Mouse (Mus musculus) cerebellum, adult (tissue): ENCODE measurements at regions not wholly inside any gene's neighbourhood (a gene's known extent, or its start where the extent isn't known, plus 50 kb on each side); places are given as distances from the start of the nearest gene placed in this dataset.
"Not testable (repeated sequence)": the region's sequence is repeated elsewhere in the genome, so short reads cannot be mapped to it uniquely, and the experiment has no call there.

ENCODE experiments used
- ATAC-seq: cut with Nextera tagmentation; 2 replicates; pipeline ENCODE4 v1.9.2; 2017; ENCODE audit warnings: mild to moderate bottlenecking, moderate library complexity, mixed read lengths; ENCODE audit not compliant: insufficient number of reproducible peaks, low FRiP score, low TSS enrichment

DNA sequence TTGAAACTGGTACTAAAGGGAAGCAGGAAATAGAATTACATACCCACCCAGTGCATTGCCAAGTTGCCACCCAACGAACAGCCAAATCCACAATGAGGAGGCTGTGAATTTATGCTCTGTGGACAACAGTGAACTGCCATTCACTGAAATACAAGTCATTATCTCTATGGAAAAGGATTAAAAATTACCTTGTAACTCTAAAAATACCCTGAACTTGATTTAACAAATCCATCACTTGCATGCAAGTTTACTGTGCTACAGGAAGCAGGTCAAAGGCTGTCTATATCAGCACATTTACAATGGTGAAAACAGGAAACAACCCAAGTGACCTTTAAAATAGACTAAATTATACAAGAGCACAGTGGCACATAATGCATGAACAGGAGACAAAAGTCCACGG, 202.2 kb upstream of the Sema6d start:
- no peak for ATAC-seq

DNA sequence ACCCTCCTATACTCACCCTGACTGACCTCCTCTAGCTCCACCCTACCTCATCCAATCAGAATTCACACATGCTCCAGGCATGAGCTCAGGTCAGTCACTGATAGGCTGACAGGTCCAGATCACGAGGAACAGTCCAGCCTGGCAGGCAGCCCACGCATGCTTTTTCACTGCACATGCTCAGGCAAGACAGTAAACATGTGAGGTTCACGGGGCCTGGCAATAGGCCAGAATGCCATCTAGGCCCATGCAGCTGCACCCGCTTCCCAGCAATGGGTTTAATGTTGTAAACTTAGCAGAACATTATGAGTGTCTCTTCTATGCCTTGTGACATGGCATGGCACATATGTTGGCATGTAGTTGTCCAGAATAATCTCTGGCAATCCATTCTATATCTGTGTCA, 177.8 kb upstream of the Sema6d start:
- ATAC-seq, result not testable (repeated sequence)

GRCm38 (mm10) chr2:123914021-123914420, 175.7 kb upstream of the Sema6d start:
- ATAC-seq, result no peak

- ATAC-seq, result no peak
Observed at GRCm38 (mm10) chr2:123920418-123920817, 169.4 kb upstream of the Sema6d start.

GRCm38 (mm10) chr2:123928066-123928465, 161.7 kb upstream of the Sema6d start:
- ATAC-seq, result no peak

- peak; percentile 80 for ATAC-seq
Observed at GRCm38 (mm10) chr2:123936896-123937295, 152.9 kb upstream of the Sema6d start.

DNA sequence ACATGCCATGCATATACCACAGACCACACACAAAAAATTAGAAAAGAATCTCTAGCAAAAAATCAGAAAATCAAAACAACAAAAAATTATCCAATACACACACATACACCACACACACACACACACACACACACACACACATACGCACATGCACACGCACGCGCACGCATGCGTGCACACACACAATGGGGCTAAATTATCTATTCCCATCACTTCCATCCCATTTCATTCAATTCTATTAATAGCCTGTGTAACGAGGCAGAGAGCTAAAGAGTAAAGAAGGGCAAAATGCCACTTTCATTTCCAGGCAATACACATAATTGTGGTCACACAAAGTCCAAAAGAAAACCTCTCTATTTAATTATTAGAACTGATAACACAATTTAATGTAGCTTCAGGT, 126.2 kb upstream of the Sema6d start:
- no peak for ATAC-seq

- ATAC-seq, result no peak
Observed at GRCm38 (mm10) chr2:124003507-124003906, 86.3 kb upstream of the Sema6d start.

DNA sequence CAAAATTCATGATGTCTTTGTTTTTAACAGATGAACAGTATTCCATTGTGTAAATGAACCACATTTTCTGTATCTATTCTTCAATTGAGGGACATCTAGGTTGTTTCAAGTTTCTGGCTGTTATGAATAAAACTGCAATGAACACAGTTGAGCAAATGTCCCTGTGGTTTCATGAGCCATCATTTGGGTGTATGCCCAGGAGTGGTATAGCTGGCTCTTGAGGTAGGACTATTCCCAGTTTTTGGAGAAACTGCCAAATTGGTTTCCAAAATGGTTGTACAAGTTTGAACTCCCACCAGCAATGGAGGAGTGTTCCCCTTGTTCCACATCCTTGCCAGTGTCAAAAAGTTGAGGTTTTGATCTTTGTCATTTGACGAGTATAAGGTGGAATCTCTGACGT, 74.2 kb upstream of the Sema6d start:
- ATAC-seq, result no peak
